Mouse (Mus musculus): Measurements from ENCODE around the gene Kmt2e. TPM values are rescaled to one million over a fixed set of nuclear protein-coding genes. Genes with fewer than 3 reads are reported as not detected.

Kmt2e gene
- total and polyA plus RNA-seq, 3 experiments = 14.4 to 48.5 (median 38.1) TPM

DNA sequence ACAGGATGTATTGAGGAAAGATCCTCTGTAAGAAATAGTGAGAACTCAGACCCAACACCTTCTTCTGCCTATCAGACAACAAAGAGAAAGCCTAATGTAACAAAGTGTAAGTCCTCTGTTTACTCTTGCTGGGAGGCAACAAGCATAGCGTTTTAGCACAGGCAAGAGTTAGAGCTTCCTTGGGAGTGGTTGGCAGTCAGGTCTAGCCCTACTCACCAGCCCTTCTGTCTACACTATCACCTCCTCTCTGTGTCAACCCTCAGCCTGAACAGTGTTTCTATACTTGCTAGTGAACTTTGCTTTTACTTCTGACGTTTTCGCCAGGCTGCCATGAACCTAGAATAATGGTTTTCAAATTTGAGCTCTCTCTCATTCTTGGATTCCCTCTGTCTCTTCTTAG is 38.5 kb upstream of the Kmt2e start:
- H3K27ac ChIP-seq = no peak overlapping the region
- intact Hi-C loops (cut with DNase I) = no loop called here
- 72% methylated on average over 3 of the region's 3 CpGs for WGBS

DNA sequence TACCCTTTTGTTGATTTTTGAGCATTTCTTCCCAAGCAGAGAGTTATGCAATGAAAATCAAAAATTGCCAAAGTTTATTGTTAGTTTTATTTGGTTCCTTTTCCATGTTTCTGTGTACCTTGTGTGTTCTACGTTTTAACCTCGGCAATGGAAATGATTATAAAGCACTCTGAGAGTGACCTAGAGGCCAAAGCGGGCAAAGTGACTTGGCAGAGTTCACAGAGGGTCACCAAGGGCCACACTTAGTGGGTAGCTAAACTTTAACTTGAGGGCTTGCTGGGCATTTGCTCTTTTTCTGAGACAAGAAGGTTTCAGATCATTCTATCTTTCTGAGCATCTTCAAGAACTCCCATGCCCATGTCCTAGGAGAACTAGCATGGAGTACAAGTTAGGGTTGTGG is 37.5 kb upstream of the Kmt2e start:
- 82% methylated on average over 3 of the region's 3 CpGs for WGBS
- no peak for TF ChIP-seq EP300 (IDR thresholded peaks at IDR 0.05; ENCODE audit: insufficient read depth, low read depth, low read length)
- no peak for TF ChIP-seq CTCF (IDR thresholded peaks at IDR 0.05)
- intact Hi-C loops (cut with DNase I) = no loop called here

More for the DNA sequence above, 38.5 kb upstream of the Kmt2e start:
- Histone ChIP-seq H3K4me1 (ENCODE audit: control insufficient read depth, insufficient read depth, low read length) (peaks cover 13% of the 10 kb centered on the region), H3K4me3 (no peak overlapping the region), H3K9ac (ENCODE audit: low read depth, low read length) (no peak overlapping the region), H3K36me3 (ENCODE audit: control insufficient read depth, insufficient read depth, low read length) (no peaks in the 10 kb centered on the region), H3K79me2 (replicated peaks; ENCODE audit: control insufficient read depth, insufficient read depth, low read length) (no peaks in the 10 kb centered on the region), H3K27me3 (ENCODE audit: control insufficient read depth, insufficient read depth, low read length) (no peaks in the 10 kb centered on the region)
- no peak for TF ChIP-seq POLR2A (IDR thresholded peaks at IDR 0.05; ENCODE audit: insufficient read depth, low read depth, low read length)
- TF ChIP-seq EP300 (IDR thresholded peaks at IDR 0.05; ENCODE audit: insufficient read depth, low read depth, low read length) = no peak
- DNase-seq = no peak

DNA sequence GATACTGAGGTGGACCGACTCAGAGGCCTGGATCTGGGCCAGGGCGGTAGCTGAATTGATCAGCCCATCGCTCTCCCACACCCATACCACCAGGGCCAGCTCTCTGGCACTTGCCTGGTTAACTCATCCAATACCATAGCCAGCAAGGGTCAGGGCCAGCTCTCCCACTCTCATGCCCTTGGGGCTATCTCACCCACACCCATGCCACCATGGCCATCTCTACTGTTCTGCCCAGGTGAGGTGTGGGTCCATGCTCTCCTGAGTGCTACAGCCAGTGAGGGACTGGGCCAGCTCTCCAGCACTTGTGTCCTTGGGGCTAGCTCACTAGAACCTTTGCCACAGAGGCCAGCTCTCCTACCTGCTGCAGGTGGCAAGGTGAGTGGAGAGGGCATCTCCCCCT is 34.1 kb upstream of the Kmt2e start:
- Histone ChIP-seq H3K9ac (ENCODE audit: low read depth, low read length) (no peak overlapping the region), H3K4me3 (no peak overlapping the region), H3K36me3 (ENCODE audit: control insufficient read depth, insufficient read depth, low read length) (no peaks in the 10 kb centered on the region), H3K27me3 (ENCODE audit: control insufficient read depth, insufficient read depth, low read length) (no peaks in the 10 kb centered on the region), H3K4me1 (ENCODE audit: control insufficient read depth, insufficient read depth, low read length) (no peaks in the 10 kb centered on the region; the same call in 1 of the 2 replicates), H3K27ac (no peak overlapping the region), H3K79me2 (replicated peaks; ENCODE audit: control insufficient read depth, insufficient read depth, low read length) (no peaks in the 10 kb centered on the region)
- no peak for TF ChIP-seq CTCF (IDR thresholded peaks at IDR 0.05)
- TF ChIP-seq POLR2A (IDR thresholded peaks at IDR 0.05; ENCODE audit: insufficient read depth, low read depth, low read length) = no peak
- DNase-seq = no peak
- WGBS = 79% methylated on average over 3 of the region's 3 CpGs
- intact Hi-C loops (cut with DNase I) = no loop called here

More for the DNA sequence above, 37.5 kb upstream of the Kmt2e start:
- DNase-seq = no peak
- Histone ChIP-seq H3K79me2 (replicated peaks; ENCODE audit: control insufficient read depth, insufficient read depth, low read length) (no peaks in the 10 kb centered on the region), H3K4me3 (no peak overlapping the region), H3K36me3 (ENCODE audit: control insufficient read depth, insufficient read depth, low read length) (no peaks in the 10 kb centered on the region), H3K4me1 (ENCODE audit: control insufficient read depth, insufficient read depth, low read length) (peaks cover 13% of the 10 kb centered on the region), H3K27me3 (ENCODE audit: control insufficient read depth, insufficient read depth, low read length) (no peaks in the 10 kb centered on the region), H3K27ac (no peak overlapping the region), H3K9ac (ENCODE audit: low read depth, low read length) (no peak overlapping the region)

DNA sequence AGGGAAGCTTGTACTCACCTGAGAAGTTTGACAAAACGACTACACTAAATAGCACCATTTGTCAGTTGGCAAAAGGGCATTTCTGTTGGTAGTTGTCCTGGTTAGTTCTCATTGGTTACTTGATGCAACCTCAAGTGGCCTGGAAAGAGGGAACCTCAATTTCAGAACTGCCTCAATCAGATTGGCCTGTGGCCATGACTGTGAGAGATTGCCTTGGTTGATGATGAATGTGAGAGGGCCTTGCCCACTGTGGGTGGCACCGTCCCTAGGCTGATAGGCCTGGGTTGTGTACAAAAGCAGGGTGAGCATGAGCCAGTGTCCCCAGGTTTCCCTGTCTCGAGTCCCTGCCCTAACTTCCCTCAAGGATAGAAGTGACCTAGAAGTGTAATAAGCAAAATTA is 33.4 kb upstream of the Kmt2e start:
- Histone ChIP-seq H3K27me3 (ENCODE audit: control insufficient read depth, insufficient read depth, low read length) (no peaks in the 10 kb centered on the region), H3K36me3 (ENCODE audit: control insufficient read depth, insufficient read depth, low read length) (no peaks in the 10 kb centered on the region), H3K9ac (ENCODE audit: low read depth, low read length) (no peak overlapping the region), H3K4me3 (no peak overlapping the region), H3K27ac (no peak overlapping the region), H3K79me2 (replicated peaks; ENCODE audit: control insufficient read depth, insufficient read depth, low read length) (no peaks in the 10 kb centered on the region), H3K4me1 (ENCODE audit: control insufficient read depth, insufficient read depth, low read length) (no peaks in the 10 kb centered on the region; the same call in 1 of the 2 replicates)
- intact Hi-C loops (cut with DNase I) = no loop called here
- WGBS = 97% methylated on average over 3 of the region's 3 CpGs
- no peak for TF ChIP-seq POLR2A (IDR thresholded peaks at IDR 0.05; ENCODE audit: insufficient read depth, low read depth, low read length)
- TF ChIP-seq CTCF (IDR thresholded peaks at IDR 0.05) = no peak
- TF ChIP-seq EP300 (IDR thresholded peaks at IDR 0.05; ENCODE audit: insufficient read depth, low read depth, low read length) = no peak
- DNase-seq = no peak

DNA sequence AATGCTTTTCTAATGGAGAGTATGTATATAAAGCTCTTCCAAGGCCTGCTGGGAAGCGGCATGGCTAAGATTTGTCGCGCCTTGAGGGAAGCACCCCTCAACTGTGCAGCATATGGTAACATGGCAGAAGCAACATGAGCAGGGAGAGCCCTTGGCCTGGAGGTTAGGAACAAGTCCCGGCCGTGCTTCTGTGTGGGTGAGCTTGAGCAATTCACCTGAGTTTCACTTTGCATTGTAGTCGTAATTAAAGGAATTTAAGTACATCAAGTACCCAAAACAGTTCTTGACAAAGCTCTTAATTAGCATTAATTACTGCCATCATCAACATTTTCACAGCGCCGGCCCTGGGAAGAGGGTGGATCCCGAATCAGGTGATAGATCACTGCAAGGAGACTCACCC is 32.9 kb upstream of the Kmt2e start:
- H3K79me2 ChIP-seq (replicated peaks; ENCODE audit: control insufficient read depth, insufficient read depth, low read length) = no peaks in the 10 kb centered on the region
- no peak for TF ChIP-seq CTCF (IDR thresholded peaks at IDR 0.05)
- no peak for TF ChIP-seq EP300 (IDR thresholded peaks at IDR 0.05; ENCODE audit: insufficient read depth, low read depth, low read length)
- no peak for TF ChIP-seq POLR2A (IDR thresholded peaks at IDR 0.05; ENCODE audit: insufficient read depth, low read depth, low read length)

DNA sequence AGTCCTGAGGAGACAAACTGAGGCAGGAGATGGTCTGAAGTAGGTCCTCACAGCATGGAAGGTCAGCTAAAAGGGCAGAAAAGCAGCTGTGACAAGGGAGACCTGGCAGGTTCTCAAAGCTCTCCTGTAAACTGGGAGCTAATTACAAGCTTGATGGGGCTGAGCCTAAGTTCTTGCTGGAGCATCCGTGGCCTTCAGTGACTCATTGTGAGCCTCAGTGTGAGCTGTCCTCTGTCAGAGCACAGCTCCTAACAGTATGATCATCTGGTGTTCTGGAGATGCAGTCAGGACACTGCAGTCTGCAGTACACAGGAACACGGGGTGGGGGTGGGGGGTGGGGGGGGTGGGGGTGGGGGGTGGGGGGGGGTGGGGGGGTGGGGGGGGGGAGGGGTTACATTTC is 32.2 kb upstream of the Kmt2e start:
- Histone ChIP-seq H3K9ac (ENCODE audit: low read depth, low read length) (no peak overlapping the region), H3K4me1 (ENCODE audit: control insufficient read depth, insufficient read depth, low read length) (peaks cover 1% of the 10 kb centered on the region; the same call in 1 of the 2 replicates), H3K36me3 (ENCODE audit: control insufficient read depth, insufficient read depth, low read length) (no peaks in the 10 kb centered on the region; the same call in 1 of the 2 replicates), H3K79me2 (replicated peaks; ENCODE audit: control insufficient read depth, insufficient read depth, low read length) (no peaks in the 10 kb centered on the region), H3K4me3 (no peak overlapping the region), H3K27me3 (ENCODE audit: control insufficient read depth, insufficient read depth, low read length) (no peaks in the 10 kb centered on the region), H3K27ac (no peak overlapping the region)
- DNase-seq = no peak
- no peak for TF ChIP-seq POLR2A (IDR thresholded peaks at IDR 0.05; ENCODE audit: insufficient read depth, low read depth, low read length)
- TF ChIP-seq EP300 (IDR thresholded peaks at IDR 0.05; ENCODE audit: insufficient read depth, low read depth, low read length) = no peak
- TF ChIP-seq CTCF (IDR thresholded peaks at IDR 0.05) = no peak
- 33% methylated on average over 2 of the region's 2 CpGs for WGBS
- intact Hi-C loops (cut with DNase I) = no loop called here

More for the DNA sequence above, 32.9 kb upstream of the Kmt2e start:
- Histone ChIP-seq H3K4me3 (no peak overlapping the region), H3K36me3 (ENCODE audit: control insufficient read depth, insufficient read depth, low read length) (no peaks in the 10 kb centered on the region), H3K27me3 (ENCODE audit: control insufficient read depth, insufficient read depth, low read length) (no peaks in the 10 kb centered on the region), H3K4me1 (ENCODE audit: control insufficient read depth, insufficient read depth, low read length) (peaks cover 1% of the 10 kb centered on the region; the same call in 1 of the 2 replicates), H3K9ac (ENCODE audit: low read depth, low read length) (no peak overlapping the region), H3K27ac (no peak overlapping the region)
- 93% methylated on average over 9 of the region's 9 CpGs for WGBS
- no peak for DNase-seq
- intact Hi-C loops (cut with DNase I) = no loop called here

Measured in heart, adult 2 months (tissue).